Mouse (Mus musculus): Measurements from ENCODE around the gene Map3k10. TPM values are rescaled to one million over a fixed set of nuclear protein-coding genes. Genes with fewer than 3 reads are reported as not detected.

The Map3k10 gene
- 9.0 TPM in 2 replicates for polyA plus RNA-seq (2015; fragmentation: Nextera tagmentation; extraction: Ambion mirVana)

DNA sequence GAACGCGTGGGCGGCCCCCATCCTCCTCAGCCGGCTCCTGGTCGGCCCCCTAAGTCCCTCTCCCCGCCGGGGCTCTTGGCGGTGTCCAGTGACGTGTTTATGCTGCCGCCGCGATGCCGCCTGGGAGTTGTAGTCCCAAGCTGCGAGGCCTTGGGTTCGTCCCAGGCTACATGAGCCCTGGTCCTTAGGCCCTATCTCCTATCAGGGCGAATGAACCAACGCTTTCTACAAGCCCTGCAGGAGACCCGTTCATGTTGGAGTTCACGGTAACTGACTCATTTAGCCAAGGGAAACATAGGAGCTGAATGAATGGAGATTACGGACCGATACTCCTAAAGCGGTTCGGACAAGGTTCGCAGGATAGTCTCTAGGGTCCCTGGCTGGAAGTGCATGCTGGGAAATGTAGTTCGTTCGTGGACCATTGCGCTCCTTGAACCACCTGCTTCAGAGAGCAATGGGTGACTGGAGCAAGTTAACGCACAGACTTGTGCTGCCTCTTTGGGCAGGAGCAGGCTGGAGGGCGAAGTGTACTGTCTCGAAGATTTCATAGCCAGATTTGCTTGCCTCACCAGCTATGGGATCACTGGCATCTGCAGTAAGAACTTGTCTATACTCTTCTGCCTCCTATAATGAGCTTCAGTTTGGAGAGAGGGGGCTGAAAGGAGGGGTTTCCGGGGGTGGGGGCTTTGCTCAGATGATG lies at the start of gene Map3k10:
Gene Map3k10, minus strand, starts transcription at position 77 of the 700 bp plus-strand sequence.
- H3K4me2 ChIP-seq, result peak within 1 kb of the TSS; percentile 100
- peak within 1 kb of the TSS; percentile 93 for H3K4me3 ChIP-seq
- no peaks in the 10 kb centered on the region for H3K27me3 ChIP-seq
- peak within 1 kb of the TSS; percentile 86 for H3K27ac ChIP-seq
- WGBS, result under 1% methylated on average over 31 of the region's 31 CpGs
- H3K9ac ChIP-seq, result peak within 1 kb of the TSS; percentile 94
- peak; percentile 98 for ATAC-seq
- H3K36me3 ChIP-seq (ENCODE audit: poor library complexity, severe bottlenecking), result peaks cover 21% of the 10 kb centered on the region
- no peaks in the 10 kb centered on the region for H3K9me3 ChIP-seq (replicated peaks)
- H3K4me1 ChIP-seq, result peaks cover 43% of the 10 kb centered on the region

DNA sequence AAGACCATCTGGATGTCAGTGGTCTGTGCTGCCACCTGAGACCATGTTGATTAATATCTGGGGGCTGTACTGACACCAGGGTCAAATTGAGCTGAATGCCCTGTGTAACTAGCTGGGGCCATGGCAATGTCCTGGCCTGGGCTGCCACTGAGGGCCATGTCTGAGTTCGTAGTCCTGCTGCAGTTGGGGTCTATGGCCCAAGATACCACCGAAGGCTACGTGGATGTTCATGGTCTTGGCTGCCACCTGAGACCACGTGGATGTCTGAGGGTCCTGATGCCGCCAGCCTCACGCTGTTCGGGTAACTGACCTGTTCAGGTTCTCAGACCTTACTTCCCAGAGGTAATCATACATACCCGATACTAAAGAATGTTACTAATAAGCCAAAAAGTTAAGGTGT lies 47.6 kb upstream of the Map3k10 start:
- ATAC-seq, result no peak
- Histone ChIP-seq H3K4me2 (no peak overlapping the region), H3K36me3 (ENCODE audit: poor library complexity, severe bottlenecking) (no peaks in the 10 kb centered on the region), H3K4me1 (no peaks in the 10 kb centered on the region), H3K4me3 (no peak overlapping the region), H3K27ac (no peak overlapping the region), H3K27me3 (no peaks in the 10 kb centered on the region), H3K9me3 (replicated peaks) (no peaks in the 10 kb centered on the region), H3K9ac (no peak overlapping the region)
- WGBS, result 92% methylated on average over 8 of the region's 8 CpGs

DNA sequence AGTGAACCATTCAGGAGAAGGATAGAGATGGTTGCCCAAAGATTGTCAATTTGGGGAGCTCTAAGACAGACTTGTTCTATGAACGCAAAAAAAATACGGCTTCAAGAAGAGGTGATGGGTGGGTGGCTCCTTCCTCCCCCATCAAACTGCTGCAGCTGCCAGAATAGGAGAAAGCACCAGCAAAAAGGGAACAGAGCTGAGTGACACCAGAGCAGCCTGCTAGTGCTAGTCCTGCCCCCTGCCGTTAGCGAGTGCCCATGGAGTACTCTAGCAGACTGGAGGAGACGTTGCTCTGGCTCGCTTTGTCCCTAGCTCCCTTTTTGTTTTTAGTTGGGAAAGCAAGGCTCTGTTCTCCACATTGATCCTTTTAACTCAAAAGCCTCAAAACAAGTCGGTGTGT lies 36.0 kb upstream of the Map3k10 start:
- WGBS, result 77% methylated on average over 7 of the region's 7 CpGs
- ATAC-seq, result no peak
- H3K27me3 ChIP-seq, result no peaks in the 10 kb centered on the region
- H3K4me3 ChIP-seq, result no peak overlapping the region
- H3K27ac ChIP-seq, result no peak overlapping the region
- peaks cover 19% of the 10 kb centered on the region for H3K9me3 ChIP-seq (replicated peaks)
- H3K36me3 ChIP-seq (ENCODE audit: poor library complexity, severe bottlenecking), result no peaks in the 10 kb centered on the region
- H3K9ac ChIP-seq, result no peak overlapping the region
- H3K4me2 ChIP-seq, result no peak overlapping the region
- H3K4me1 ChIP-seq, result no peaks in the 10 kb centered on the region

DNA sequence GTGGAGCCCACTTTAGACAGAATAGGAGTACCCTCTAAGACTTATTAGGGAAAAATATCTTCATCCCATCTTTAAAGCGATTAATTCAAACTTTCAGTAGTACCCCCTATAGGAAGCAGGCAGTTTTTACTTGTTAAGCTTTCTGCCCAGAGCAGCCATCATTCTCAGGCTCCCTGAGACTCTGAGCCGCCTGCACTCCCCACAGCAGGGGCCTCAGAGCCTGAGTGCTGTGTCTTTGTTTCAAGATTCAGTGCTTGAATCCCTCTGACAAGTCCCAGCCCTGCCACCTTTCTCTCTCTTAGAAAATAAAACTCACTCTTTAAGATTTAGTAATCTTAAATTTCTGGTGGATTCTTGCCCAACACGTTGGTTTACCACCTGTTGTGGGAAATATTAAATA lies 22.3 kb upstream of the Map3k10 start:
- no peak for ATAC-seq
- H3K9ac ChIP-seq, result no peak overlapping the region
- H3K27ac ChIP-seq, result no peak overlapping the region
- peaks cover 34% of the 10 kb centered on the region for H3K36me3 ChIP-seq (ENCODE audit: poor library complexity, severe bottlenecking)
- no peaks in the 10 kb centered on the region for H3K4me1 ChIP-seq
- WGBS, result 17% methylated on average over 3 of the region's 3 CpGs
- H3K4me2 ChIP-seq, result no peak overlapping the region
- no peaks in the 10 kb centered on the region for H3K27me3 ChIP-seq
- H3K9me3 ChIP-seq (replicated peaks), result no peaks in the 10 kb centered on the region
- no peak overlapping the region for H3K4me3 ChIP-seq

- no peaks in the 10 kb centered on the region for H3K27me3 ChIP-seq
- no peaks in the 10 kb centered on the region for H3K9me3 ChIP-seq (replicated peaks)
- peaks cover 21% of the 10 kb centered on the region for H3K4me1 ChIP-seq
- H3K36me3 ChIP-seq (ENCODE audit: poor library complexity, severe bottlenecking), result peaks cover 13% of the 10 kb centered on the region; the same call in 1 of the 2 replicates
- H3K4me2 ChIP-seq, result no peak overlapping the region
- H3K27ac ChIP-seq, result no peak overlapping the region
- 35% methylated on average over 5 of the region's 5 CpGs for WGBS
- no peak for ATAC-seq
- no peak overlapping the region for H3K4me3 ChIP-seq
- H3K9ac ChIP-seq, result no peak overlapping the region
Measured at GRCm38 (mm10) chr7:27691076-27691475, 16.7 kb upstream of the Map3k10 start.

GRCm38 (mm10) chr7:27688815-27689612 lies 14.6 kb upstream of the Map3k10 start, which contains the start of gene Zfp607b:
Zfp607b (plus strand) TSS chr7:27689340.
- no peaks in the 10 kb centered on the region for H3K27me3 ChIP-seq
- H3K4me1 ChIP-seq, result peaks cover 26% of the 10 kb centered on the region
- H3K4me2 ChIP-seq, result peak within 1 kb of the TSS; percentile 73
- no peaks in the 10 kb centered on the region for H3K9me3 ChIP-seq (replicated peaks)
- under 1% methylated on average over 19 of the region's 19 CpGs for WGBS
- H3K36me3 ChIP-seq (ENCODE audit: poor library complexity, severe bottlenecking), result peaks cover 3% of the 10 kb centered on the region; the same call in 1 of the 2 replicates
- peak; percentile 98 for ATAC-seq
- H3K4me3 ChIP-seq, result peak within 1 kb of the TSS; percentile 50
- peak within 1 kb of the TSS; percentile 77 for H3K9ac ChIP-seq
- peak within 1 kb of the TSS; percentile 71 for H3K27ac ChIP-seq

GRCm38 (mm10) chr7:27688246-27688788 lies 13.9 kb upstream of the Map3k10 start:
- H3K36me3 ChIP-seq (ENCODE audit: poor library complexity, severe bottlenecking), result no peaks in the 10 kb centered on the region
- 35% methylated on average over 14 of the region's 14 CpGs for WGBS
- H3K9me3 ChIP-seq (replicated peaks), result no peaks in the 10 kb centered on the region
- peak overlapping the region; percentile 73 for H3K4me2 ChIP-seq
- no peak for ATAC-seq
- H3K27me3 ChIP-seq, result no peaks in the 10 kb centered on the region
- H3K27ac ChIP-seq, result peak overlapping the region; percentile 71
- peak overlapping the region; percentile 77 for H3K9ac ChIP-seq
- H3K4me1 ChIP-seq, result peaks cover 26% of the 10 kb centered on the region
- peak overlapping the region; percentile 50 for H3K4me3 ChIP-seq

DNA sequence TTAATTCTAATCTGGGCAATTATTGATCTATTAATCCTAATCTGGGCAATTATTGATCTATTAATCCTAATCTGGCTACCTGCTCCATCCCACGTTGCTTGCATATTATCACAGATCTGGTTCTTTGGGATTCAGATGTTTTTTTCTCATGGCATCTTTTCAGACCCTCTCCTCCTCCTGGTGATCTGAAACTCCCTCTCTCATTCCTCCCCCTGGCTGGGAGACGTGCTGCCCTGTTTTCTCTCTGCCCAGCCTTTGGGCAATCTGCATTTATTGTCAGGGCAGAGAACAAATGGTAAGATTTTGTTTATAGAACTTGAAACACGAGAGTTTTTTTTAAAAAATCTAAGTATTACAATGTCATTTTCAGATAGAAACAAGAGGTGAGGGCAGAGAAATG lies 13.4 kb upstream of the Map3k10 start:
- peaks cover 26% of the 10 kb centered on the region for H3K4me1 ChIP-seq
- WGBS, result 67% methylated on average over 3 of the region's 3 CpGs
- H3K4me3 ChIP-seq, result peak overlapping the region; percentile 50
- no peak for ATAC-seq
- peak overlapping the region; percentile 77 for H3K9ac ChIP-seq
- no peaks in the 10 kb centered on the region for H3K27me3 ChIP-seq
- H3K4me2 ChIP-seq, result peak overlapping the region; percentile 73
- H3K36me3 ChIP-seq (ENCODE audit: poor library complexity, severe bottlenecking), result no peaks in the 10 kb centered on the region
- no peak overlapping the region for H3K27ac ChIP-seq
- H3K9me3 ChIP-seq (replicated peaks), result no peaks in the 10 kb centered on the region

GRCm38 (mm10) chr7:27687043-27687442 lies 12.6 kb upstream of the Map3k10 start:
- no peaks in the 10 kb centered on the region for H3K36me3 ChIP-seq (ENCODE audit: poor library complexity, severe bottlenecking)
- no peak for ATAC-seq
- no peak overlapping the region for H3K4me2 ChIP-seq
- H3K9ac ChIP-seq, result no peak overlapping the region
- no peak overlapping the region for H3K27ac ChIP-seq
- peaks cover 26% of the 10 kb centered on the region for H3K4me1 ChIP-seq
- no peak overlapping the region for H3K4me3 ChIP-seq
- H3K9me3 ChIP-seq (replicated peaks), result no peaks in the 10 kb centered on the region
- WGBS, result 83% methylated on average over 1 of the region's 1 CpGs
- H3K27me3 ChIP-seq, result no peaks in the 10 kb centered on the region

- Histone ChIP-seq H3K27ac (no peak overlapping the region), H3K27me3 (no peaks in the 10 kb centered on the region), H3K9ac (peak overlapping the region; percentile 45; the same call in 1 of the 2 replicates), H3K36me3 (ENCODE audit: poor library complexity, severe bottlenecking) (no peaks in the 10 kb centered on the region), H3K4me2 (peak overlapping the region; percentile 51), H3K4me1 (peaks cover 25% of the 10 kb centered on the region), H3K4me3 (peak overlapping the region; percentile 23), H3K9me3 (replicated peaks) (no peaks in the 10 kb centered on the region)
- ATAC-seq, result no peak
- 1% methylated on average over 6 of the region's 6 CpGs for WGBS
Measured at GRCm38 (mm10) chr7:27685681-27686080, 11.3 kb upstream of the Map3k10 start.

DNA sequence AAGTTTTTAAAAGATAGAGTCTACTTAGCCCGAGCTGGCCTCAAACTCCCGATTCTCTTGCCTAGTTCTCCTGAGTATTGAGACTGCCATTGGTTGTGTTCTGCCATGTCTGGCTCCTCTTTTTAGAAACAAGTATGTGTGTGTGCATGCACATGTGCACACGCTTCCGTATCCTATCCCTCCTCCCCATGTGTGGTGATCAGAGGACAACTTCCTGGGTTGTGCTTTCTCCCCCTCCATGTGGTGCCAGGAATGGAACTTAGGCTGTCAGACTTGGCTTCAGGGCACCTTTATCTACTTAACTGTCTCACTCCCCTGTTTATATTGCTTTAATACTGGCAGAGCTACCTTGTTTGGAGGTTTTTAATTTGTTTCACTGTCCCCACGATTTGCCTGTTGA lies 10.8 kb upstream of the Map3k10 start:
- H3K9ac ChIP-seq, result peak overlapping the region; percentile 45; the same call in 1 of the 2 replicates
- no peak overlapping the region for H3K27ac ChIP-seq
- H3K27me3 ChIP-seq, result no peaks in the 10 kb centered on the region
- no peaks in the 10 kb centered on the region for H3K36me3 ChIP-seq (ENCODE audit: poor library complexity, severe bottlenecking)
- 38% methylated on average over 5 of the region's 5 CpGs for WGBS
- H3K4me1 ChIP-seq, result peaks cover 22% of the 10 kb centered on the region
- peak overlapping the region; percentile 23 for H3K4me3 ChIP-seq
- ATAC-seq, result no peak
- H3K9me3 ChIP-seq (replicated peaks), result no peaks in the 10 kb centered on the region
- peak overlapping the region; percentile 51 for H3K4me2 ChIP-seq

DNA sequence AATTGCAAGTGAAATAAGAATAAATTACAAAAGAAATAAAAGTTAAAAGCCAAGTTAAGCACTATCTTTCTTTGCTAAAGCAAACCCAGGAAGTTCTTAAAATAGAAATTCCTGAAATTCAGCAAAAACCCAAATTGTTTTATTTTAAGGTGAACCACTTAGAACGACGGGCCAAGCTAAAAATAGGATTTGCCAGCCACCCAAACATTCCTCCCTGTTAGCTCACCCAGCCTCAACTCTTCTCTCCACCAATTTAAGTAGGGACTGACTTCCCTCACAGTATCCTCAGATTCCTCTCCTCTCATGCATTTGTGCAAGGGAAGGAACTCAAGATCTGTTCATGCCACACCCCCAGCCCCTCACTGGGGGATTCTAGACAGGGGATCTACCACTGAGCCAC lies 8.8 kb upstream of the Map3k10 start:
- peaks cover 10% of the 10 kb centered on the region for H3K4me1 ChIP-seq
- no peaks in the 10 kb centered on the region for H3K9me3 ChIP-seq (replicated peaks)
- no peak overlapping the region for H3K27ac ChIP-seq
- no peaks in the 10 kb centered on the region for H3K36me3 ChIP-seq (ENCODE audit: poor library complexity, severe bottlenecking)
- 87% methylated on average over 2 of the region's 2 CpGs for WGBS
- H3K9ac ChIP-seq, result no peak overlapping the region
- no peak overlapping the region for H3K4me2 ChIP-seq
- no peak overlapping the region for H3K4me3 ChIP-seq
- no peaks in the 10 kb centered on the region for H3K27me3 ChIP-seq
- no peak for ATAC-seq
